Mouse (Mus musculus): ENCODE results near the gene Dnah14.

Gene Dnah14

DNA sequence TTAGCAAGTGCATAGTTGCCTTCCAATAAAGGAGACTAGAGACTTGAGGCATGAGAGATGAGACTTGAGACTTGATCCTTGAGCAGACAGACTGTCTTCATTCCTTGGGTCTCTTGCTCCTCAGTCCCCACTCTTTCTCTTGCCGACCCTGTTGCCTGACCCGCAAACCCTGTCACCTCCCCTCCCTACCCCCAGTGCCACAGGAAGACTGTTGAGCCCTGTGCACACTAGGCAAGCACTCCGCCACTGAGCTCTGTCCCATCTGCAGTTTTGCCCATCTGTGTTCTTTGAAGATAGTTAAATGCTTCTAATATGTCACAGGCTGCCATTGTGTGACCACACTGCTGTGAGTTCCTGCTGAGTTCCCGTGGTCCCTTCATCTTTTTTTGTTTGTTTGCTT is 23.0 kb downstream of the Dnah14 start:
- DNase-seq (ENCODE audit: low spot score in 2 of 2): no peak

DNA sequence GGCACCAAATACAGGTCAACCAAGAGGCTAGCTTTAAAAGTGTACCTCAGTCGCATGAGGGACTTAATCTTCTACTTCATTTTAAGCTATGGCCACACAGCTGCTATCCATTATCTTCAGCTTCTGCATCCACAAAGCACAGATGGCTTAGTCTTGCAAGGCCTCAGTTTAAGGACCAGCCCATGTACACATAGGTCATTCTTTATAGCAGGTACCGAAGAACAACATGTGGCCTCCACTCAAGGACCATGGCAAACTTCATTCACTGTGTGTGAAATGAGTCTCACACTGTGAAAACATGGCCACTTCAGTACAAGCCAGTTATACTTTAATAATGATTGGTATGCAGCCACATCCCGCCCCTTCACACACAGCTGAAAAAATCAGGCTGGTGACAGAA is 34.8 kb downstream of the Dnah14 start:
- DNase-seq (ENCODE audit: low spot score in 2 of 2): no peak

DNA sequence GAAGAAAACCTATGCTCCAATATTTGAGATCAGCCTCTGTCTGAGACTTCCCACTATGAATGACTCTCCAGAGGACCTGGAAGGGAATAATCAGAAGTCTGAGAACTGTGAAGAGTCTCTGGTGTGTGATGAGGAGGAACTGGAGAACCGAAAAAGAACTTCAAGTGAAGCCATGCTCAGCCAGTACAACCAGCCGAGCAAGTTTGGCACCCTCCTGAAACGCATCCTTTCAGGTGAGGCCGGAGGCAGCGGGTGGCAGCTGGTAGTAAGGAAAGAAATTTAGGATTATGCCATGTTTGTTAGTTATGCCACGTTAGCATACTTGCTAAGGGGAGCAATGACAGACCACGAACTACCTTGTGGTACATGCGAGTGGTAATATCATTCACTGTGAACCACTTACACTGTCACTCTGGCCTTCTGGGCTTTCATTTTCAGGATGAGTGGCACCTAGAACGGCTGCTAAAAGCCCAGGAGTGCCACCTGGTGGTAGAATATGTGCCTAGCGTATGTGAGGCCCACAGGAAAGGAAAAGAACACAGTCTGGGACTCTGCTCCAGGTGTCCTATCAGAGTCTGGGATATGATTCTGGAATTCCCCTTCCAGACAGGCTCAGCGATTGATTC is 39.6 kb downstream of the Dnah14 start:
- DNase-seq (ENCODE audit: low spot score in 2 of 2): peak in 1 of 2 experiments; percentile 44

DNA sequence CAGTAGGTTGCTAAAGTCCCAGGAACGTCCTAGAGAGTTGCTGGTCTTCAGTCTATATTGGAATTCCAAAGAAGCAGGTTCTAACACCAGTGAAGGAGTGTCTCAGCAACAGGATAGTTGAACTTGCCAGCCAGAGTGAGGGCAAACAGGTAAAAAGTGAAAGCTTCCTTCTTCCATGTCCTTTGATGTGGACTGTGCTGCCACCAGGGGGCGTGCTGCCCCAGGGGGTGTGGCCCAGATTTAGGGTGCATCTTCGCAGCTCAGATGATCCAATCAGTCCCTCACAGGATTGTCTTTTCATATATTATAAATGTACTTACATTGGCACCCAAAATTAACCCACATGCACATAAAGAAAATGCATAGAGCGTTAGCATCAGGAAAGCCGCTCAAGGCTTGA is 41.0 kb downstream of the Dnah14 start:
- DNase-seq (ENCODE audit: low spot score in 2 of 2): peak in 1 of 2 experiments; percentile 10

DNA sequence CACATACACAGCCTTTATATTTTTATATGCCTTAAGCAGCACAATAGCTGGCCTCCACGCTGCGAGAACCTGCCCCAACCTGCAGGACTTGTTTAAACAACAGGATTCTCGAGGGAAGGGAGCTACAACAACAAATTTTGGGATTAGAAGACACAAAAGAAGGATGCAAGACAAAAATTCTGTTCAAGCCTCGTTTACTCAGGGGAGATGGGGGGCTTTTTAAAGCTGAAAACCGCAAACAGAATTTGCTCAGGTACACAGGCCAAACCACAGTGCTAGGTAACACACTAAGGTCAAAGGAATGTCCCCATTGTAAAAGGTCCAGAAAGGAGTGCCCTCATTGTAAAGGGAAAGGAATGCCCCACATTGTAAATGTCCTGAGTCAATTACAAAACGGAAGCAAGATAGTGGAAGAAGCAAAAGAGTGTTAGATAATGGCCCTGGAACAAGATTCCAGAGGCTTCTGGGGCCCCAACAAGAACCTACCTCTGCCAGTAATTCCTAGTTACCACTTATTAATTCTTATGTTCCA is 46.9 kb downstream of the Dnah14 start:
- no peak for DNase-seq (ENCODE audit: low spot score in 2 of 2)

DNA sequence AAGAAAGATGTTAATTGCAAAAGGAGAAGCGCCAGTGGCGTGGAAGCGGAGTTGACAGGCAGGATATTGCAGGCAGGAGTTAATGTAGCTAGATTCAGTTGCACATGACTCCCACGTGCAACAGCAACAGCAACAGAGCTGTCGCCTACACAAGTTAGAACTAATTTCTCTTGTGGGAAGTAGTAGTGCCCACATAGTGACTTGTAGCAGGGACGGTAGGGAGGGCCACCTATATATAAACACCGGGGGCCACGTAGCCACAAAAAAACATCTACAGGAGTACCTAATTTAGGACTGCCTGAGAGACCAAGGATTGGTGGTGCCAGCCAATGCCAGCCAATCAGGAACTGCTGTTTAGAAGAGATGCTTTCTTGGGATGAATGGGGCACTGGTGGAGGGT is 48.5 kb downstream of the Dnah14 start:
- DNase-seq (ENCODE audit: low spot score in 2 of 2): no peak

DNA sequence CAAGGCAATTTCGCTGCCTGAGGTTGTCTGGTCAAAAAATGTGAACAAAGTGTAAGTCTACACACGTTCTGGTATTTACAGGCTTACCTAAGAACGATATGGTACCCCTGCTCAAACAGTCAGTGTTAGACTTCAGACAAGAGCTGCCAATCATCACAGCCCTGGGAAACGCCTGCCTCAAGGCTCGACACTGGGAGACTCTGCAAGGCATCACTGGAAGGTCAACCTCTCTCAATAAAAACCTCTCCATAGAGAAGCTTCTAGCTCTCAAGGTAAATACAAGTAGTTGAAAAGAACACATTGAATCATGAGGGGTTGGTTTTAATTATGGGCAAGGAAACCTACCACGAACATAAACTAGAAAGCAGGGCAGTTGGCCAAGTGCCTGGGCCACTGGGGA is 51.9 kb downstream of the Dnah14 start:
- no peak for DNase-seq (ENCODE audit: low spot score in 2 of 2)

DNA sequence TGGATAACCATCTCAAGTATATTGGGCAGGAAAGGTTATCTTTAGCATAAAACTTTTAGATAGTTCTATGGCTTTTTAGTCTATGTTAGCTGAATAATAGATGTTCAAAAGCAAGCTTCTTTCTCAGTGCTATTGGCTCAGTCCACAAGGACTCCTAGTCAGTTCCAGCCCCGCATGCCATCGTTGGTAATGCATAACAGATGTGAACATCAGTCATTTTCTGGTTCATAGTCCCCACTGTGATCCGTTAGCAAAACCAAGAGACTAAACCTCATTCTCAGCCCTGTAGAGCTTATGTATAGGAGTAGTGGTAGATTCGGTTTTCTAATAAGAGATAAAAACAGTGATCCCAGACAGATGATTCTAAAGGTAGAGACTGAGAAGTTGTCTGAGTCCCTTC is 55.0 kb downstream of the Dnah14 start:
- DNase-seq (ENCODE audit: low spot score in 2 of 2): no peak

DNA sequence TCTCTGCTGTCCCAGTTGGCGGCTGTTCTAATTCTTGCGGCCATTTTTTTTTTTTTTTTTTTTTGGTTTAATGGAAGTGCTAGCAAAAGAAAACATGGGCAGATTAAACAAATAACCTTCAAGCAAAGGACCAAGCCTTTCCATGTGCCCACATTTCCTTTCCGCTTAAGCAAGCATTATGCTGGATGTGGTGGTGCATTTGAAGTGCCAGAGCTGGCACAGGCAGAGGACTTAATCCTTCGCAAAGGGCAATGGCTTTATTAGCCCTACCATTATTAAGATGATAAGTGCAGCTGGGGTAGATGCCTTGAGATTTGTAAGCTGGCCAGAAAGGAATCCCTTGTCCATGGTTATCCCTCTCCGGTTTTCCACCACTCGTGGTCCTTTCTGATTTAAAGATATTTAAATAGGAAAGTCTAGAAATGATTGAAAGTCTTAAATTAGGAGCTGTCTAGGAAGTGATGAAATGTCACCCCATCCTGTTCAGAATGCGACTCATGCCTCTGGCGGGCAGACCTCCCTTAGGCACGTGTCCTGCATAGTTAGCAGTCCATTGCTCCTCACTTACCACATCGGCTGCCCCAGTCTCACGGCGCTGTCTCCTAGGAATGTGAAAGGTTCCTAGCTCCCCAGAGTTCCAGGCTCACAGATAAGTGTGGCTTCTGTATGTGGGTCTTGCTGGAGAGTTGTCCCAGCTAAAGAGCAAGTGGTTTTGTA is 61.8 kb downstream of the Dnah14 start:
- DNase-seq (ENCODE audit: low spot score in 2 of 2): no peak

DNA sequence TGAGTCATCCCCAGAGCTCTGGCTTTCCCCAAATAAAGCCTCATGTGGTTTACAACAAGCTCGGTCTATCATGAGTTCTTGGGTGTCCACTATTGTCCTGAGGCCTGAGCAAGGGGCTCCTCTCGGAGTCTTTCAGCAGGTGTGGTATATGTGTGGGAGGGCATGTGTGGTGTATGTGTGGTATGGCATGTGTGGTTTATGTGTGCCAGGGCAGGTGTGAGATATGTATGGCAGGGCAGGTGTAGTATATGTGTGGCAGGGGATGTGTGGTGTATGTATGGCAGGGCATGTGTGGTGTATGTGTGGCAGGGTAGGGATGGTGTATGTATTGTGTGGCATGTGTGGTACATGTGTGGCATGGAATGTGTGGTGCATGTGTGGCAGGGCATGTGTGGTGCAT is 64.0 kb downstream of the Dnah14 start:
- no peak for DNase-seq (ENCODE audit: low spot score in 2 of 2)

DNA sequence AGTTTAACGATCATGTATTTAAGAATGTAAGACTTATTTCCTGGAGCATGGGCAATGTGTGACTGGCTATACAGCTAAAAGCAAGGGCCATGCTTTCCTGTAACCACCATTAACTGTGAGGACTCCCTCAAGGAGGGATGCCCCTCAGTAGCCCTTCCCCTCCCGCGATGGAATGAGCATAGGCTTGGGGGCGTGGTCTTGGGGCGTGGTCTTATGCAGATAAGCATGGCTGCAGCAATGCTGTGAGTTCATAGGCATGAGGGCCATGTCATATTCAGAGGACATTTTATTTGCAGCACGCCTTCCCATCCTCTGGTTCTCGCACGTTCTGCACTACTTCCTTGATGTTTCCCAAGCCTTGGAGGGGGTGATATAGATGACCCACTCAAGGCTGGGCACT is 71.1 kb downstream of the Dnah14 start:
- no peak for DNase-seq (ENCODE audit: low spot score in 2 of 2)

DNA sequence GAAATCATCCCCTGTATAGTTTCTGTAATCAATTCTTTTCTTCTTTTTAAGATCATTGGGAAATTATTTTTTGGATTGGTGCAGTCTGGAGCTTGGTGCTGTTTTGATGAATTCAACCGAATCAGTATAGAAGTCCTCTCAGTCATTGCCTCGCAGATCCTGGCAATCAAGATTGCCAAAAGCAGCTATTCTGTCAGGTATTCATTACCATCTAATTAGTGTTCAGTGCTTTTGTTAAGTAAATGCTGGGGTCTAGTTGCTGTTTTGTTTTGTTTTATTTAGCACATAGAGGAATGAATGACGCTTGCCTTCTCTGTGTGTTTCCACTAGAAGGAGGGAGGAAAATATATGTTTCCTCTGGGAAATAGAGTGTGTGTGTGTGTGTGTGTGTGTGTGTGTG is 77.1 kb downstream of the Dnah14 start:
- DNase-seq (ENCODE audit: low spot score in 2 of 2): no peak

DNA sequence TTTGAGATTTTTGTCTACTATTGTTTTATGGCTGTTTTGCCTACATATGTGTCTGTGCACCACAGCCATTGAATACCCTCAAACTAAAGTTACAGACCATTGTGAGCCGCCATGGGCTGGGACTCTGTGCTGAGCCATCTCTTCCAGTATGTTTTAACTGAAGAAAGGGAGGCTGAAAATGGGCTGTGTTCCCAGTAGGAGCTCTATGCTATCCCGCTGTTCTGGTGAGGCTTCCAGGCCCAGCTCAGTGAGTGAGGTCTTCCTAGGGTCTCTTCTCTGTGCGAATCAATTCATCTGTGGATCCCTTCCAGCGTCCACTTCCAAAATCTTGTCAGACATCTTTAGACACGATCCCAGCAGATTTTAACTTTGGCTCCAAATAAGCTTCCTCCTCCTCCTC is 80.1 kb downstream of the Dnah14 start:
- no peak for DNase-seq (ENCODE audit: low spot score in 2 of 2)

DNA sequence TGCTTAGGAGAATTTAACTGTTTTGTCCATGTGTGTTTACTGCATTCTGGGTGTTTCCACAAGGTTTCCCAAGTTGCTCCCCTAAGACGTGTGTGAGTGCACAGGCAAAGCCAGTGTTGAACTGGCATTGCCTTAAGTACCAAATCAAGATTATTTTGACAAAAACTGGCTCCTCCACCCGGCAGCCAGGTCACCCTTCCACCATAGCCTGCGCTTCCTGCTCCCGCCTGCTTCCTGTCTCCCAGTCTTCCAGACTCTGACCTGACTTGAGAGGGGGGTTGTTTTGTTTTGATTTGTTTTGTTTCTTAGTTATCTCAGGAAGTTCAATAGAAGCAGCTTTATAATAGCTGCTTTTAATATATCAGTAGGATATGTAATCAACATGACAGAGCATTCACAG is 90.4 kb downstream of the Dnah14 start:
- DNase-seq (ENCODE audit: low spot score in 2 of 2): no peak

DNA sequence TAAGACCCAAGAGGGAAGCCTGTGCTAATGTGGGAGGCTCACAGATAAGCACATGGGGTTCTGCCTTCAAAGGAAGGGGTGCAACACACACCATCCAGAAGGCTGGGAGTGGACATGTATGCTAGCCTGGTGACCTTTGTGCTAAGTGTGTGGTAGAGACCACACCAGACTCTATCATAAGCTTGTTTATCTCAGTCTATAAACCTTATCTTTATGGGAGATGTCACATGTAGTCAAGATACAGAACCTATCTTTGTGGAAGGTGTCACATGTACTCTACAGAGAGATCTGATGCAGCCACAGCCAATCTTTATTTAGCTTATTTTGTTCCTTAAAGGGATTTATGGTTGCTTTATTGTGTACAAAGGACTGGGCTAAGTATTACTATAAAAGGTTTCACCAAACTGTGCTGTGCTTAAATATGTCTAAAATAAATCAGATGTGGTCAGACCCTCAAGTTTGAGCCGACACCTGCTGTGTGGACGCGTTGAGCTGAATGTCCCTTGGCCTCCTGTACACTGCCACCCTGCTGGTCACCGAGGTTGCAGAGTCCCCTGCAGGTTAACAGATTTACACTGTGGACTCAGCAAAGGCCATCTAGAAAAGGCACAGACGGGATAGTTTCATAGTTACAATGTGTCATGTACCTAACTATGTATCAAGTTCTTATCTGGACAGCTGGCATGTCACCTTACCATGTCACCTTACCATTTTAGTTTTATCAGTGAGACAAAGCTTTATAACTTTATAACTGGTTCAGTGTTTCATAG is 118.6 kb downstream of the Dnah14 start:
- DNase-seq (ENCODE audit: low spot score in 2 of 2): no peak

DNA sequence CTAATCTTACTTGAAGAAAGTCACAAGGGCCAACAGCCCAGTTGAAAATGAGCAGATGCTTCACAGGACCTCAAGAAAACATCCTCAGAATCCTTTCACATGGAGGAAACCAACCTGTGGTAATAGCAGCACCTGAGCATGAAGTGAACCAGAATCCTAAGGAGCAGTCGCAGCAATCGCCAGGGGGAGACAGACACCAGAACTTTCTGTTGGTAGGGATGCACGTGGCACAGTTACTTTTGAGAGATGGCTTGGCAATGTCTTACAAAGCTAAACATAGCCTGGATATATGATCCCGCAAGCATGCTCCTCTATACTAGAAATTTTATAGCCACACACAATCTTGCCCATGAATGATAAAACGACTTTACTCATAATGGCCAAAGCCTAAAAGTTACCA is 152.3 kb downstream of the Dnah14 start:
- peak in 1 of 2 experiments; percentile 8 for DNase-seq (ENCODE audit: low spot score in 2 of 2)

DNA sequence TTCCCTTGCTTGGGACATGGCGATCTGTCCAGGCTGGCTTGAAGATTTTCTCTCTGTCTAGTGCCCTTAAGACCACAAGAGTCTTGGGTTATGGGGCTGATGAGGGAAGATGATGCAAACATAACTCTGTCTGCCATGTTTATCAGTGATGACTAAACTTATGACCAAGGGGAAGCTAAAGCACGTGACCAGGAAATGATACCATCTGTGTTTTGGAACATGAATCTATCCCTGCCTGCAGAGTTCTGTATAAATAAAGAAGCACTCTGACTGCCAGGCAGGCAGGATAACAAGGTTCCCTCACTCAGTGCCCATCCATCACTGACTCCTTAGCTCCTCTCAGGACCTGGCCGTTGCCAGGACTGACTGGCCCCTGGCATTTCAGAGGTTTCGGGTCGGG is 157.2 kb downstream of the Dnah14 start:
- DNase-seq (ENCODE audit: low spot score in 2 of 2): no peak

DNA sequence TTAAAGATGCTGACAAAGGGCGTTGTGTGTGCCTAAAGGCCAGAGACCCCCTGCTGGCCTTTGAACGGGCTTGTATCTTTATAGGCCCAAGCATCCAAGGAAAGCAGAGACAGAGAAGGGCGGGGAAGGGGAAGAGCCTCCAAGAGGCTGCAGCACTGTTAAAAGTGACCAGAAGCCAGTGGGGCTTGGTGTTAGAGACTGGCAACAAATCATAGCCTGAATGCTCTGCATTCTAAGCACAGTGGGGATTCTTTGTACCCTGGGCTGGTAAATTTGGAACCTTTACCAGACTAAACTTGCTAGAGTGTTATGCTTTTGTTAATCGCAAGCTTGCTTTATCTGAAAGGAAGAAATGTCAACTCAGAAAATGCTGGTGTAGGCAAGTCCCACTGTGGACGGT is 163.9 kb downstream of the Dnah14 start:
- no peak for DNase-seq (ENCODE audit: low spot score in 2 of 2)

DNA sequence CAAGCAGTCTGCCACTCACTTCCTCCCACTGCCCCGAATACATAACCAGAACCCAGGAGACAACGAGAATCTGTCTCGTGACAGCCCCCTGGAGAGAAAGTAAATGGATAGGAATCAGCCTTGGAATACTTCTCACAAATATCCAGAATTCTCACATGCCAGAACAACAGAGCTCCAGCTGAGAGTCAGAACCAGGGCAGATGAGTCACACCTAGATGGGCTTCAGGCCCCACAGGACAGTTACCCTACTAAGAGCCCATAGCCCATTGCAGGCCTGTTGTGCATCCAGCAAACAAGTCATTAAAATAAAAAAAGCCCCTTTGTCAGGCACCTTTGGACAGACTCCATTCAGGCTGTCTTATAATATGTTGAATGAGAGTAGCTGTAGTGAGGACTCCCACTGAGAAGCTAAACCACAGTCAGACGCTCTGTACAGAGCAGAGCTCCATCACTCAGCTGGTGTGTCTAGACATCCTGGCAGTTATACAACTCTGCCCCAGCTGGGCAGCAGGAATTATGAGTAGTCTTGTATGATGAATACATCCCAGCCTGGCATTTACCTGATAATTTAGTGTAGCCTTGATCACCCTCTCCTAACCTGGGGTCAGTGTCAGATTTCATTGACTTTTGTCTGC is 166.0 kb downstream of the Dnah14 start:
- no peak for DNase-seq (ENCODE audit: low spot score in 2 of 2)

DNA sequence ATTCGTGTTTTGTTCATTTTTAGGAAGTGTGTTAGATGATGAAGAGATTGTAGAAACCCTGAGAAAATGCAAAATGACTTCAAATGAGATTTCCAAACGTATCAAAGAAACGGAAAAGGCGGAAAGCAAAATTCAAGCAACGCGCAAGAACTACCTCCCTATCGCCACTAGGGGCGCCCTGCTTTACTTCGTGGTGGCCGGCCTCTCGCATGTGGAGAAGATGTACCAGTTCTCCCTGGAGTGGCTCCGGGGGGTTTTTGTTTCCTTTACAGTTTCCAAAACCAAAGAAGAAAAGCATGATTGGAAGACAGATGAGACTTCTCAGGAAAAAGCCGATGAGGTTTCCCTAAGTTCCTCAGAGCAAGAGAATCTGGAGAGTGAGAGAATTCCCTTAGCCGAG is 193.0 kb downstream of the Dnah14 start:
- DNase-seq (ENCODE audit: low spot score in 2 of 2): no peak

DNA sequence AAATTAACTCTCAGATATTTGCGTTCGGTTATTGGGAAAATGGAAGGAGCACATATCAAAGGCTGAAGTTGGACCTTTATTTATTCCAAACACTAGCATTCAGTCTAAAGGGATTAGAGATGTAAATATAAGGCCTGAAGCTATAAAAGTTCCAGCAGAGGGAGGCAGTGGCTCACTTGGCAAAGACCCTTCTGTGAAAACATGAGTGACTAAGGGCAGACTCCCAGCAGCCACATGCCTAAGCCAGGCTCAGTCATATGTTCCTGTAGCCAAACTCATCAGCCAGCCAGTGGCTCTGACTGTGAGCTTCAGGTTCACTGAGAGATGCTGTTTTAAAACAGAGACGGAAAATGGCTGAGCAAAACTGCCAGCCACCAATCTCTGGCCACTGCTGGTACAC is 195.5 kb downstream of the Dnah14 start:
- no peak for DNase-seq (ENCODE audit: low spot score in 2 of 2)

DNA sequence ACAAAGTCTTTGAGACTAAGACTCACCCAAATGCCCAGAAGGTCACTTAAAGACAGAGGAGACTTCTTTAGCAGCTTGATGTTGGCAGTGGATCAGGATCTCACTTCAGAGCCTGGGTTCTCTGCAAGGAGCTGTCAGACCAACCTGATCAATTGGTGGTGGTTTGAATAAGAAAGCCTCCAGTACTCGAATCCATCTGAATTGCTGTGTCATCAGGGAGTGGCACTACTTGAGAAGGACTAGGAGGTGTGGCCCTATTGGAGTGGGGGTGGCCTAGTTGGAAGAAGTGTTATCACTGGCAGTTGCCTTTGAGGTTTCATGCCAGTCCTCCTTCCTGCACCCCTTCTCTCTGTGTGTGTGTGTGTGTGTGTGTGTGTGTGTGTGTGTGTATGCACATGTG is 200.2 kb downstream of the Dnah14 start:
- no peak for DNase-seq (ENCODE audit: low spot score in 2 of 2)

Data from spleen, postnatal 14 days (tissue).